Mouse (Mus musculus): ENCODE measurements around the gene Slc46a2. TPM values are rescaled to one million over a fixed set of nuclear protein-coding genes. Genes with fewer than 3 reads are reported as not detected.

The Slc46a2 gene
- not detected in 2 replicates for polyA plus RNA-seq (2012; rRNA removed)

DNA sequence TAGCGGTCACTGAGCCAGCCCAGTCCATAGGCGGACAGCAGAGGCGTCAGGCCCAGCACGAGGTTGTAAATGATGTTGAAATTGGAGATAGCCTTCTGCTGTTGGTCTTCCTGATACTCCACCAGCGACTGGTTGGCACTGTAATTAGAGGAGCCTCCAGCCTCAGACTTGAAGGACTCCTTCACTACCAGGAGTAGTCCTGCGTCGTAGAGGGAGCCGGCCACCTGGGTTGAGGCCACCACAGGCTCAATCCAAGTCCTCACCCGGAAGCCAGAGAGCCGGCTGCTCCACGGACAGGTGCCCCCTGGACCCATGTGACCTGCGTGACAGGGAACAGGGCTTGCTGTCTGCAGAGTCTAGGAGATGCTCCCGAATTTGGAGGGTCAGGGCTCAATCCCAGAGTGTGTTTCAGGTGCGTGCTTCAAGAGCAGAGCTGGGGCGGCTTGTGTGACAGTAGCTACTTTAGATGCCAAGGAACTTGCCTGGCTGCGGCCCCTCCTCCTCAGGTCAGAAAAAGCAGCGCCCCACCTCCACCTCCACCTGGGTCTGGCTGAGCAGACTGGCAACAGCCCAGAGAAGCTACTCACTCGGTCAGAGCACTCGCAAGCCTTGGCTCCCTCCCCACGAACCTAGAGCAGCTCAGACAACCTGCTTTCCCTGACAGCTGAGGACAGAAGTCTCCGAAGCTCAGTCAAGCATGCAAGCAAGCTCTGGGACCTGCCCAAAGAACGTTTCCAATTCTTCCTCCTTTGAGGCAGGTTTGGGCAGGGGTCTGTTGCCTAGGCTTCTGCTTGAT is at the start of gene Slc46a2:
Slc46a2 (minus strand) TSS at position 449 of the 796 bp plus-strand sequence.

DNA sequence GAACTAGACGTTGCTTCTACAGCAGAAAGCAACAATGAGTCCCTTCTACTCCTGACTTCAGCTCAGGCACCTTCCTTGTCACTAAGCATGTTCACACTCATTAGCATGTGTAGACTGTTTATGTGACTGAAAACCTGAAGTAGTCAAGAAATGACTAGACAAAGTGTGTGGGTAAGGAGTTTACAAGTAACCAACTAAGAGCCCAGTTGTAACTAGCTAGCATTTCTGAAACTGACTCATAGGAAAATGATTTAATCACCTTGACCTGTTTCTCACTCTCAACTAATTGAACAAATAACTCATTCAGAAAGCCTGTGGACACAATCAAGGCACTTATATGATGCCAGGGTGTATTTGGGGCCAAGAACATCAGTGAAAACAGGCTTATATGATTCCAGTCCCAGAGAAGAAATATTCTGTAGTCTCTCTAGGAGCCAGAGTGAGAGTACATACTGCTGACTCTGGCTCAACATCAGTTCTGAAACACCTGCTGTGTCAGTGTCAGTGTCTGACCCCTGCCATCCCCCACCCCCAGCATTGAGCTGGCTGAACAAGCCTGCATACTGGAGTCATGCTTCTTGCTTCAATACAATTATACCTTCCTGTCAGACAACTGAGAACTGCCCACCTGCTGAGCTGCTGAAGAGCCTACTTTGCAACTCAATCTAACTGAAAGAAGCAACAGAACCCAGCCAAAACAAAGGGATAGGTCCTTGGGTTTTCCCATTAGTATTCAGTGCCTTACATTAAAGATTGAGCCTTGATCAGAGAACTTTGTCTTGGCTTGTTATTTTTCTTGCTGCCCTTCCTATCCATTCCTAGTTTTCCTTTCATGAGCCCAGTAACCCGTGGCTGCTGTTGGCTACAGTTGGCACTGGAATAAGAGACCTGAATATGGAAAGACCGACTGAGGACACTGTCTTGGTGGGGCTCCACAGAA is 48.8 kb upstream of the Slc46a2 start, which contains the start of gene Mup6:
Mup6 (plus strand) TSS at position 890 of the 940 bp plus-strand sequence.

DNA sequence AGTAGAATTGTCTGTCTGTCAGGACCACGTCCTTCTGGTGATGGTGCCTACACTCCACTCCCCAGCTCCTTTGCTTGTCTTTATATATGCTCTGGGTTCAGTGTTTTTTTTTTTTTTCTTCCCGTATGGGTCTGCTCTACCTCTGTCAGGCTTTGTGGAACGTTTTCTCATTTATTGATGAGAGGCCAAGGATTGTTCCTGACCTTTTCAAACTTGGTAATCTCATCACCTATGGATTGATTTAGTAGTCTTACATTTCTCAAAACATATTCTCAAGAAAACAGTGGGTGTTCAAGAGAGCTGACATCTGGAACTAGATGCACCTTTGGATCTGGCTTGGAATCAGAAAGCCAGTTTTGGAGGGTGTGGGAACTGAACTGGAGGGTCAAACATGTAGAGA is 45.8 kb upstream of the Slc46a2 start, which contains the start of gene Mup4:
Mup4 (minus strand) TSS at position 101 of the 400 bp plus-strand sequence.

Other genes with a start within 250 kb of the Slc46a2 start
- 5.5 and 5.8 TPM in 2 replicates for gene Inip, start 113.5 kb downstream of the Slc46a2 start, polyA plus RNA-seq (2012; rRNA removed)
- gene Snx30, start 109.2 kb downstream of the Slc46a2 start, polyA plus RNA-seq (2012; rRNA removed), result 1.7 and 3.2 TPM in 2 replicates
- not detected in 2 replicates for gene Mup4, start 45.7 kb upstream of the Slc46a2 start, polyA plus RNA-seq (2012; rRNA removed)
- gene Mup6, start 49.2 kb upstream of the Slc46a2 start, polyA plus RNA-seq (2012; rRNA removed), result not detected in 2 replicates
- not detected in 2 replicates for gene Mup7, start 155.4 kb upstream of the Slc46a2 start, polyA plus RNA-seq (2012; rRNA removed)
- not detected in 2 replicates for gene Mup2, start 239.2 kb upstream of the Slc46a2 start, polyA plus RNA-seq (2012; rRNA removed)

All from colon, adult 2 months (tissue).